Mouse (Mus musculus): ENCODE results near the gene C130032M10Rik.

GRCm38 (mm10) chr9:114471892-114472291 lies 43.6 kb upstream of the C130032M10Rik start:
- TF ChIP-seq CTCF (IDR thresholded peaks at IDR 0.05; ENCODE audit: insufficient read depth, low read depth, low read length) (no peak), POLR2A (IDR thresholded peaks at IDR 0.05; ENCODE audit: insufficient read depth, low read depth, low read length) (no peak)
